Mouse (Mus musculus): Measurements from ENCODE around the gene Dgkg.

Dgkg gene

DNA sequence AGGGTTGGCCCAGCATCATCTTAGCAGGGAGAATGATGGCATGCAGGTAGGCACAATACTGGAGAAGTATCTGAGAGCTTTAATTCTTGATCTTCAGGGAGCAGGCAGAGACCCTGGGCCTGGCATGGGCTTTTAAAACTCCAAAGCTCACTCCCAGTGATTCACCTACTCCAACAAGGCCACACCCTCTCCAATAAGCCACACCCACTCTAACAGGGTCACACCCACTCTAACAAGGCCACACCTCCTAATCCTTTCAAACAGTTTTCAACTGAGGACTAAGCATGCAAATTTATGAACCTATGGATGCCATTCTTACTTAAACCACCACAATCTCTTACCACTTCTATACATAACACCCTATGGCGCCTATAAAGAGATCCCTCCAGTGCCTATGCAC lies 11.8 kb downstream of the Dgkg start:
- no peak for DNase-seq (ENCODE audit: low spot score)

DNA sequence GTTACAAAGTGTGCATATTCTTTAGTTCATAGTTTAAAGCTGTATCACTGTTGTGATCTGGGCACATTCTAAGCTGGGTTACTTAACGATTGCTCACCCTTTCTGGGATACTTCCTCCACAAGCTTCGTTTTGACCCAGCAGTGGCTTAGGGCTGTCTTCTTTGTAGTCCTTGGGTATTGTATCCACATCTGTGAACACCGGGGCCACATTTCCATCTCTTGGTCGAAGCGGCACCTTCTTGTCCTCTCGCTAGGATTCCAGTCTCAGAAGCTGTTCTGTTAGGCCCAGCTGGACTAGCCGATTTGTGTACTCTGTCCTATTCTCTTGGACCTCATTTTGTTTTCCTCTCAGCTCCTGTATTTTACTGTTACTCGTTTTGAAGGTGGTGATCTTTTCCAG lies 13.6 kb downstream of the Dgkg start:
- DNase-seq (ENCODE audit: low spot score): no peak

DNA sequence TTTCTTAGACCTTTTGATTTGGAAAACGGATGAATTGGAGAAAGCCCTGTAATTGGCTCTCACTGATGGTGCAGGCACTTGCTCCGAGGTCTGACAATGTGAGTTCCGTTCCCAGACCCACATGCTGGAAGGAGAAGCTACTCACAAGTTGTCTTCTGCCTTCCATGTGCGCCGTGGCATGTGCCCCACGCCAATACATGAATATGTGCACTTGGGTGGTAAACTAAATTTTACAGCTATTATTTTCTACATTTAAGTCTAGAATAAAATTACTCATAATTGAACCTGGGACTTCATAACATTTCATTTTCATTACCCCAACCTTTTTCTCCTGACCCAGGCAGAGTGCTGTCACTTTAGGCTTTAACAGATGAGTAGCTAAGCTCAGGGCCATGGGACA lies 14.1 kb downstream of the Dgkg start:
- DNase-seq (ENCODE audit: low spot score): no peak

DNA sequence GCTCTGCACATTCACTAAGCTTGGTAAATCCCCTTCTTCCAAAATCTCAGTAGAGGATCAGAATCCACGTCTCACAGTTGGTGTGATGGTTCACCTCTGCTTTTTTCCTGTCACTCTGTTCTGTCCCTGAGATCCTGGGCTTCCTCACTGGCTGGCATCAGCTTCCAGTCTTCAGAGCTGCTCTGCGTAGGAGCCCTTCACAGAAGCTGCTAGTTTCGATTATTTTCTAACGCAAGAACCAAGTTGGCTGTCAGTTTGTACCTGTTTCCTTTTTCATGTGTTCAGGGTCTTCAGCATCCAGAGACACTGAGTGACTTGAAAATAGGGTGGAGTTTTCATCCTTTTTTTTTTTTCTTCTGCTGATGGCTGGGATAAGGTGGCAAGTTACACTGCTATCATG lies 15.0 kb downstream of the Dgkg start:
- DNase-seq (ENCODE audit: low spot score): no peak

DNA sequence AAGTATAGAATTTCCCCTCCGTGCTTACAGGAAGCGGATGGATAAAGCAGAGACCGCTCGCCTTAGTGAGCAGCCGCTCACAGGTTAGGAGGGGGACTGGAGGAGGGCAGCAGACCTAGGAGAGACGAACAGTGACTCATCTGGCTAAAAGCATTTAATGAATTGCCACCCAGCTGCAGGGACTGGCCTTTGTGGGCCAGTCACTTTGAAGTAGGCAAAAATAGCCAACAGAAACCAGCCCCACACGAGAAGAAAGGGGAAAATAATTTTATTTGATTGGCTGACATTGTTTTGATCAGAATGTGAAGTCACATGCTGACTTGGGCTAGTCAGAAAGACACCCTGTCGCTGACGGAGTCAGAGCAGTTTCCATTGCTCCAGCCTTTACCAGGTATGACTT lies 15.4 kb downstream of the Dgkg start:
- no peak for DNase-seq (ENCODE audit: low spot score)

DNA sequence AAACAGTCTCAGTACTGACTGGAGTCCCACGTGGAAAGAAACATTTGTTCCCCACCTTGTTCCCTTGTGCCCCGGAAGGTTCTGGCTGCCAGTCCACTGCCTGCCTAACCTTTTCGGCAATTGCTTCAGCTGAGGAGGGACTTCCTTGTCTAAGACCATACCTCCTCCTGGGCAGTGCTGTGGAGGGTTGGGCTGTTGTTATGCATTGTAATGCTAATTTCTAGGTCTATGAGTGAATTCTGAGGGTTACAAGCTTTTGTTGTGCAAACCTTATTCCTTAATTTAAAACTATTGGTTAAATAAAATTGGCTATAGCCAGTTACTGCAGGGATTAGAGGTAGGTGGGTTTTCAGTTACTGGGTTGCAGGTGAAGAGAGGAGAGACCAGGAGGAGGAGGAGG lies 19.7 kb downstream of the Dgkg start:
- no peak for DNase-seq (ENCODE audit: low spot score)

DNA sequence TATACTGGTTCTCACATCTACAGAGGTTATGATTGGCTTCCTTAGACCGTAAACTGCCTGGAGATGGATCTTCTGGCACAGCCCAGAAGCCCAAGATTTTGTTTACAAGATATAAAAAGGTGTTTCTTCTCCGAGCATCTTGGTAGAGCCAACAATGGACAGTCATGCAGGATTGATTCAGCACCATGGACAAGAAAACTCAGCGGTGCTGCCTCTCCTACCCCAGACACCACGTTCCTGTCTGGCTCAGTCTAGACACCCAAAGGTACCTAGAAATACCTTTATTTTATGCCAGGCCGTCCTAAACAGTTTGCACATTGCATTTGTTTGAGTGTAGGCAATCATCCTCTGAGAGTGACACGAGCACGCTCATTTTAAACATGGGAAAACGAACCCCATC lies 21.3 kb downstream of the Dgkg start:
- no peak for DNase-seq (ENCODE audit: low spot score)

DNA sequence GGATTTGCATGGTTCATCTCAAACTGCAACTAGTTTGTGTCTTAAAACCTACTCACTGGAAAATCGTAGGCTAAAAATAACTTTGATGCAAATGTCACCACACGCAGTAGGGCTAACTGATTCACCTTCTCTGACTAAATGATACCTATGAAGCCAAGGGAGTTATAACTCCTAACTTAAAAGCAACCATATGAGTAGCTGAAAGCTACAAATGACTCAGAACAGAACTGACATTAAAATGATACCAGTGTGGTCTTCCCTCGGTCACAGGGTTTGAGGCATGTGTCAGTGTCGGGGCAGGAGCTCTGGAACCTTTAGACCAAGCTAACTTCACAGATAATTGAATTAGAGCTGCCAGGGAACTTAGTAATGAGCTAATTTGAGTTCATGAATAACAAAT lies 24.0 kb downstream of the Dgkg start:
- DNase-seq (ENCODE audit: low spot score): no peak

DNA sequence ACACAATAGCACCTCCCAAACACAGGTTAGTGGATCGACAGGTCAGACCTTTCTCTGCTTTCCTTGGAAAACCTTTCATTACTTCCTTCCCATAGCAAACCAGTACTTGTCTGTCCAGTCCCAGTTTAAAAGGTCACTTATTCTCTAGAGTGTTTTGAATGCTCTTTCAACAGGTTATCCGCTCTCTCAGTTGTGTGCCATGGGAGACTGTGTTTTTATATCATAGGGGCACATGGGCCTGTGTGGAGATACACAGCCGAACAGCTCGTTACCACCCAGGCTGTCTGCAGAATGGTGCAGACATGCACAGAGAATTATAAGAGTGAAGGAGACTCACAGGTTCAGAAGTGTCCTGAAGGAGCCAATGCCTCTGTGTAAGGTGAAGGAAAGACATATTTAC lies 26.7 kb downstream of the Dgkg start:
- no peak for DNase-seq (ENCODE audit: low spot score)

DNA sequence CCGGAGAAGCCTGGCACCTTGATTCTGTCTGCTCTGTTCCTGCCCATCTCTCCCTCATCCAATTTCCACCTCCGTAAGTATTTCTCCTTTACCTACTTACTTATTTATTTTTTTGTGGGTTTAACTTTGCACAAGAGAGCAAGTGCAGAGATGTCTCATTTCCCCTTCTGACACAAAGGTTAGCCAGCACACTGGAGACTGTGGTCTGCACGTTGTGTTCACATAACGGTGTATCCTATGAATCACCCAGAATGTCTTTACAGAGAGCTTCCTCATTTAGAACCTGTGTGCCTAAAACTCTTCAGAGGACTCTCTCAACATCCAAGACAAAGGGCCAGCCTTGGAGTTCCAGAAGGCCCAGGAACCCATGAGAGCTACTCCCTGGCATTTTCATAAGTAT lies 27.1 kb downstream of the Dgkg start:
- DNase-seq (ENCODE audit: low spot score): no peak

DNA sequence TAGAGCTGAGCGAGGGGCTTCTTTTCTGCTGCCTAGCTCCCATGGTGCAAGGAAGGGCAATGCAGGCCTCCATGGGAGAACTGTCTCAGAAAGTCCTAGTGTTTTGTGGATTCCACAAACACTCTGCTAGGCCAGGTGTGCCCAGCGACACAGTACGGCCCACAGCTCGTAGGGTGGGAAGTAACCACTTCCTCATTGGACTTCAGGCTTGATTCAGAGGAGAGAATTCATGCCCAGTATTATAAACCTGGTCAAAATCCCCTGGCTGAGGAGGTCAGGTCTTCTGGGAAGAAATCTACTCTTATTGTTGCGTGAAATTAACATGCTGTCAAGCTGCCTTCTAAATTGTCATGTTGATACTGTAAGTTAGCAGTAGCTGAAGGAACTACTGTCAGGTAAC lies 31.0 kb downstream of the Dgkg start:
- DNase-seq (ENCODE audit: low spot score): no peak

DNA sequence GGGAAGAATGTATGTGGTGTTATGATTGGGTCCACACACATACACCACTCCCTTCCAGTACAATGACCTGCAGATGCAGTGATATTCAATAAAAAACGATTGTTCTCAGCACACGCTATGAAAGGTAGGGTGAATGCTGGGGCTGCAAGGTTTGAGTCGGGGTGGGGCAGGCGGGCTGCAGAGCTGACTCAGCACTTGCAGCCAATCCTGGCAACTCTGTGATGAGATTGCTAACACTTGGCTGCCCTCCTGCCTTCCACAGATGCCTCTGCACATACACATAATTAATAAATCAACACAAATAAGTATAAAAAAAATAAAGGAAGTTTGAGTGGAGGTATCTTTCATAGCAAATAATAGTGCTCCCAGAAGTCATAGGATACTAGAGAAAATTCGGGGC lies 31.6 kb downstream of the Dgkg start:
- DNase-seq (ENCODE audit: low spot score): no peak

DNA sequence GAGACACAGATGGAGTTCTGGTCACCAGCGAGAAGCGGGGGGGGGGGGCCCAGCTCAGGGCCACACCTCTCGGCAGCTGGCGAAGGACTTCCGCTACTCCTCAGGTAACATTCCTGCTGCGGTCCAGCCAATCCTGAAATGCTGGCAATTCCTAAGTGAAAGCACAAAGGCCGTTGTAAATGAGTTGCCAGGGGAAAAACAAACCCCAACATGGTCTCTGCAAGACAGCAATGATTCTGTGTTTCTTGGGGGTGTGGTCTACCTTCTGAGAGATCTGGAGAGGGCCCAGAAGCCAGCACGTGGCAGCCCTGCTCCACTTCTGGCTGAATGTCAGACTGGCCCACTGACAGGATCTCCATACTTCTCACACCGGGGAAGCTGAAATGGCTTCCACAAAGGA lies 34.7 kb downstream of the Dgkg start:
- DNase-seq (ENCODE audit: low spot score): no peak

DNA sequence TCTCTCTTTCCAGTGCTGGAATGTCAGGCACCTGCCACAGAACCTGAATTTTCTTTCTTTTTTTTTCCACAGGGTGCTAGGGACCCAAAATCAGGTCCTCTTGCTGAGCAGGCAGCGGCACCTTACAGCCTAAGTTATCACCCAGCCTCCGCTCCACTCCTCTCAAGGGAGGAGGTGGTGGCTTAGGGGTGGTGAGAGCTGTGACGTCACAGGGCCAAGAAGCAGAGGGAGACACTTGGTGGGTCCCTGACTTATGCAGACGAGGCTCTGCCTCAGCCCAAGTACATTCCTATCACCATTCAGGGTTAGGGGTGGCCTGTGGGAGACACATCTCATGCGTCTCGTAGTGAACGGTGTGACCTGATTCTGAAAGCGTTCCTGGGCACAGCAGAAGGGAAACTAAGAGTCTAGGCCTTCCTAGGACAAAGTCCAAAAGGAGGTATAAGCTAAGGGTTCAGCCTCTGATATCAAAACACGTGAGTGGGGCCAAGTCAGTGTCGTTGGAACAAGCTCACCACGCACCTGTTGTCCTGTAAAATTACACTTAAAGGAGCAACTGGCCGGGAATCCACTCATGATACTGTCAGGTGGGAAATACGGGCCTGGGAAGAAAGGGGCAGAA lies 35.6 kb downstream of the Dgkg start:
- no peak for DNase-seq (ENCODE audit: low spot score)

DNA sequence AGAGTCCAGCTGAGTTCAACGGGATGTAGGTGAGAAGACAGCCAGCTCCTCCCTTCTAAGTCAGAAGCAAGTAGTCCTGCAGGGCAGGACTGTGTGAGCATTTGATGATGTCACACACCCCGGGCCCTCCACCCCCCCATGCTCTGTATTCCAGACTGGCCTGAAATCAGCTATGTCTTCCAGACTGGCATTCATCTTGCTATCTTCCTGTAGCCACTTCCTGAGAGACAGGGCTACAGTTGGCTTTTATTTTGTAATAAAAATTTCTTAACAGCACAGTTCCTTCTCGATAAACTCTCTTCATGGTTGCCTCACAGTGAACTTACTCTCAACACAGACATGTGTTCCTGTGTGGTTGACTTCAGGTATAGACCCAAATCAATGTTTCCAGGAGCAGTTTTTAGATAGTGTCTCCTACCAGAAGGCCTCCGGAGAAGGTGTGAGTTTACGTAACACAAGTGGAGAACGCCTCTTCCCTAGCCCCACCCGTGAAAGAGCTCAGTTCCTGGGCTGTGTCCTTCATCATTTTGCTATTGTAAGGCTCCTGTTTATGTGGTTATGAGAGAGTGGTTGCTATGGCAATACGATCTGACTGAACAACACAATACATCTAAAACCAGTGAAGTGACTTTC lies 38.5 kb downstream of the Dgkg start:
- no peak for DNase-seq (ENCODE audit: low spot score)

DNA sequence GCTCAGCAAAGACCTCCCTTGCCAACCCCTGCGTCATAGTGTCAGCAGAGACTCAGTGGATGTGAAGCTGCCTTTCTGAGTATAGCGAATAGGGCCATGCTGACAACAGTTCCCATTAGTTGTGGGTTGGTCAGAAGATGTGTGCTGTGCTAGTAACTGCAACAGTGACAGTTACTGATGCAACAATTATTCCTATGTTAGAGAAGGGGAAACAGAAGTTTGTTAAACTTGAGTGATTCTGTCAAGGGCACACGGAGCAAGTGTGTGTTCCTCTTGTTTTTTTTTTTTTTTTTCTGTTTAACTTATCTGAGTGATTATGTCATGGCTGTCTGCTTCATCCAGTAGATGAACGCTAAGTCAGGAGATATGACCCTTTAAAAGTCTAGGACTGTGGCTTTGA lies 41.2 kb downstream of the Dgkg start:
- DNase-seq (ENCODE audit: low spot score): no peak

DNA sequence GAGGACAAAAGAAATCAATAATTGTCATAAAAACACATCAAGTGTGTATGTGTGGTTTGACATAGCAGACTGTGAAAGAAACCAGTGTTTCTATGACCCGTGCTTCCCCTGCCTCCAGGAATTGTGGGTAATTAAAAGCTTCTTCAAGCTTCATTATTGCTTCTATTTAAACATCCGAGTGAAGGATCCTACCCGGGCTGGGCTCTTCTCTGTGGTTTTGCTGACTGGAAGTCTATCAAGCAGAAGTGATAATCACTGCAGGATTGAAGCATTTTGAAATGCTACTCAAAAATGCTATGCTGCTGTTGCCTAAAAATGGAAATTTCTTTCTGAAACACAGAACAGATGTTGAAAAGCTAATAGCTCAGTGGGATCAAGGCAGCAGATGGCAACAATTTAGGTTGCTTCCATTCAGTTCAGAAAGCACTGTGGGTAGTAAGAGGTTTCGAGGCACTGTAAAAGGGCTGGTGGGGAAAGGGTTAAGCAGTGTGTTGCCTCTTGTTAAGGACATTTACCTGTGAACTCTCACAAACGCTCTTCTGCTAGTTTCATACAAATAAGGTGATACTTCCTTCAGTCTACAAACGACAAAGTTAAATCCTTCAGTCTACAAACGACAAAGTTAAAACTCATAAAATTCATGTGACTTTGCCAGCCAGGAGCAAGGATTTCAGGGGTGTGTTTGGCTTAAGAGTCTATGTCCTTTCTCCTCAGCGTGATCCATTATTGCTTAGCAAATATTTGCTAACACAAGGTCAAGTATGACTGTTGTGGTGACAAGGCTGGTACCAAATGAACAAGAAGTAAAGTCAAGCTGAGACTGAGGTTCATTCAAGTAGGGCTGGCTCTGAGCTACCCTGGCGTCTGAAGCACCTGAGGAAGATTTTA lies 43.6 kb downstream of the Dgkg start:
- no peak for DNase-seq (ENCODE audit: low spot score)

DNA sequence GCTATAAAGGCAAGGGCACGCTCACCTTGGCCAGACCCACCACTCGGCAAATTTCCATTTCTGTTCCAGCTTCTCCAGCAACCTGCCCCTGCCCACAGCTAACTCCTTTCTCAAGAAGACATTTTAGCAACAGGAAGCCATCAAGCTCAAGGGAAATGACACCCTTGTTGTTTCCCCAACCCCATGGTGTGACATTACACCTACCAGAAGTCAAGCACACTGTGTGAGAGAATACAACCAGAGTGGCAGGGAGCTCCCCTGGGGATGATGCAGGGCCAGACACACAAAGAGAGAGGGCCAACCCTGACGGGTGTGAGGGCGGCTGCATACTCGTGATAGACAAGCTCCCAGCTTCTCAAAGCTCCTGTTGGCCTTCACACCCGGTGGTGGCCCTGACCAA lies 49.0 kb downstream of the Dgkg start:
- DNase-seq (ENCODE audit: low spot score): no peak

DNA sequence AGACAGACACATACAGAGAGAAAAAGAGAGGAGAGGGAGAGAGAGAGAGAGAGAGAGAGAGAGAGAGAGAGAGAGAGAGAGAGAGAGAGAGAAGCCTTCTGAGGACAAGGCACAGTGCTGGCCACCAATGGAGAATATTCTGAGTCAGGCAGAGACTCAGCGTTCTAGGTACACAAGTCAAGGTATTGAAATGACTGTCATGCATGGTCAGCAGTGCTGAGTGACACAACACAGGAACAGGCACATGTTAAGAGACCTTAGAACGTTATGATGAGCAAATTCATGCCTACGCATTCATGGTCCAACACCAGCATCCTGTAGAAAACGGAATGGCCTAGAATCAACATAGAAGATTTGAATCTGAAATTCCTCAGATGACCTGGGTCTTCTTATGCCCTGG lies 50.0 kb downstream of the Dgkg start:
- DNase-seq (ENCODE audit: low spot score): no peak

DNA sequence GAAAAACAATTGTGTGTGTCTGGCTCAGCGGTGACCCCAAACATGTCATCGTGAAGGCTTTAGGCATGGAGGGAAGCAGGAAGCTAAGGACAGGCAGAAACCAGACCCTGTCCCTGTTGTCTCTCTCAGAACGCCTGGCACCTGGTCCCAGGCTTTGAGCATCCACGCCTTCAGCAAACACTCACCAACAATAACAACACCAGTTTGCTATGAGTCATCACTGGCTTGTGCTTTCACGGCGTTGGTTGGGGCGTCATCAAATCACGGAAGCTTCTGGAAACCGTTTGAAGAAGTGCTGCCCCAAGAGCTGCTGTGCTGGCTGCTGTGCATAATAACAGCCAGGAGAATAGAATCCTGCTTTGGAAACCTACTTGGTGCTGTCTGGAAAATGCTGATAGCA lies 54.6 kb downstream of the Dgkg start:
- no peak for DNase-seq (ENCODE audit: low spot score)

DNA sequence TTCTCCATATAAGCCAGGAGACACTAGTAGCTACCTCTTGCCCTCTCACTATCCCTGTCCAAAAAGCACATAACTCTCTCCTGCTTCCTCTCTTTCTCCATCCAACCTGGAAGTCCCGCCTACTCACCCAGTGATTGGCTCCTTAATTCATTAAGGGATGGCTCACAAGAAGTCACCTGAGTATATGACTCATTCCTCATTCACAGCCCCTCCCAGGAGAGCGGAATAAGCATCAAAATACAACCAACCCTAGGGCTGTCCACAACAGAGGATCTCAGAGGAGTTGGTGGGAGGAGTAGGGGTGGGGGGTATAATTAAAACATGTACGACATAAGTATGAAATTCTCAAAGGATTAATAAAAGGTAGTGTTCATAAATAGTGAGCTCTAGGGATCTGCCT lies 55.3 kb downstream of the Dgkg start:
- no peak for DNase-seq (ENCODE audit: low spot score)

DNA sequence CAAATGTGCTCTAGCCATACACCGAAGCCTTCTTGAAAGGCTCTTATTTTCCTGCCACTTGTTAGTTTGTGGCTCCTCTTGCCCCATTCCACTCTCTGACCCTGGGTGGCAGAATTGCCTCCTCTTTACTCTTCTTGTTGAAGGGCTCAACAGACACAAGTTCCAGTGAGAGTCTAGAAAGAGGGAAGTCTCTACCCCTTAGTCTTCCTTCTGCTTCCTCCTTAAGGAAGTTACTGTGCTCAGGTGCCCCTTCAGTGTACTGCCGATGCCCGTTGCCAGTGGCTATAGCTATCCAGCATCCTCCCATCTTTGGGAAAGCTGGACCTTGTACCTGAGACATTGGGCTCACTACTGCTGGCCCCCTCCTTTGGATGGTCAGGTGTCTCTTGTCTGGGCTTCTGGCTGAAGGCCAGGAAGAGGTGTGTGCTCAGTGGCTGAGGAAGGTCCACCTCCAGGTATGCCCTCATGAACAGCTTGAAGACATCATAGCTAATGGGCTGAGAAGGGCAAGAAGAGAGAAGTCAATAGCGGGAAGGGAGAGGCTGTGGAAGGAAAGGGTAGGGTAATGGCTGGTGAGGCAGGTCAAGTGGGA lies 56.8 kb downstream of the Dgkg start:
- no peak for DNase-seq (ENCODE audit: low spot score)

DNA sequence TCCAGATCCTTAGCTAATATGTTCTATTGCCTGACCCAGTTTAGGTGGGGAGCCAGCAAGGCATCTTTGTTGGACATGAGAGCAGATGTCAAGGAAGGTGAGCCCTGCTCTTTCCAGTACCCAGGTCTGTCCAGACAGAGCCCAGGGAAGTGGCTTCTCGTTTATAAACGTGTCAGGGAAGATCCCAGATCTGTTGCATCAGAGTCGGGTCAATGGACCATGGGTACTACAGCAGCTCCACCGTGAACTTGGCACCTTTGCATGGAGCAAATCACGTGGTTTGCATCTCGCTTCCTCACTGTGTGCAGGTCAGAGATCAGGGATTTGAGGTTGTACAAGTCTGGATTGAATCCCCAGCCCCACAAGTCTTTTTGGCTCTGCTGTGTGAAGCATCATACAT lies 58.3 kb downstream of the Dgkg start:
- no peak for DNase-seq (ENCODE audit: low spot score)
